13 mouse cellular contexts compared by ENCODE assay signal in the genomic region with DNA sequence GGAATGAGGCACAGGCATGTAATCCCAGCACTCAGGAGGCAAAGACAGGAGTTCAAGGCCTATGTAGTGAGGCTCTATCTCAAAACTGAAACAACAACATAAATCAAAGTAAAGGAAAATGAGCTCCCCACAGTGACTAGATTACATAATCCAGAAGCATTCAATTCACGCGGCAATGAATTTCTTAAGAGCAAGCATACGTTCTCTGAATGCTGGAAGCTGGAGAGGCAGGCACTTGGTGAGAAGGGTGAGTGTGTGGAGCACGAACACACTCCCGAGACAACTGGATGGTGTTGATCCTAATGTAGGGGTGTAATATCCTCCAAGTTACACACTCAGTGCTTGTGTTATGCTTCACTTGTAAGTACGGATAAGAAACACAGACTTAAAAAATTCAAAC.
"Had no signal": no experiment of that assay in that cellular context is flagged by ENCODE, and none has a peak within 500 bp of the region (broad histone marks: within the 10 kb centered on the region; RNA-seq: fewer than 3 reads in every experiment).

No protein-coding gene starts in this region.

- H3K9ac ChIP-seq: liver, embryonic 12.5 days; liver, embryonic 14.5 days; midbrain, embryonic 13.5 days; midbrain, embryonic 15.5 days; neural tube, embryonic 12.5 days; stomach, embryonic 15.5 days had no signal

- ATAC-seq: liver, embryonic 12.5 days; midbrain, embryonic 13.5 days; midbrain, embryonic 15.5 days had no signal

- DNase-seq: right cerebral cortex, postnatal 14 days; thymus, adult 2 months; thymus, postnatal 25 days; thymus, postnatal 4 days had no signal

- H3K9me3 ChIP-seq: liver, embryonic 12.5 days; megakaryocyte, embryonic 14.5 days; midbrain, embryonic 13.5 days; midbrain, embryonic 15.5 days; neural tube, embryonic 12.5 days; stomach, embryonic 15.5 days had no signal

- H3K4me1 ChIP-seq: liver, embryonic 12.5 days; megakaryocyte, embryonic 14.5 days; midbrain, embryonic 13.5 days; midbrain, embryonic 15.5 days; neural tube, embryonic 12.5 days; stomach, embryonic 15.5 days had no signal

- H3K36me3 ChIP-seq: liver, embryonic 12.5 days; midbrain, embryonic 13.5 days; midbrain, embryonic 15.5 days; neural tube, embryonic 12.5 days; stomach, embryonic 15.5 days had no signal

- H3K4me2 ChIP-seq: liver, embryonic 12.5 days; midbrain, embryonic 11.5 days; midbrain, embryonic 13.5 days; midbrain, embryonic 15.5 days; neural tube, embryonic 12.5 days; stomach, embryonic 15.5 days had no signal

- H3K27ac ChIP-seq: liver, embryonic 12.5 days; liver, embryonic 14.5 days; macrophage; midbrain, embryonic 13.5 days; midbrain, embryonic 15.5 days; neural tube, embryonic 12.5 days; stomach, embryonic 15.5 days had no signal

- H3K4me3 ChIP-seq: liver, embryonic 12.5 days; megakaryocyte, embryonic 14.5 days; midbrain, embryonic 13.5 days; midbrain, embryonic 15.5 days; neural tube, embryonic 12.5 days; stomach, embryonic 15.5 days had no signal

- H3K27me3 ChIP-seq: liver, embryonic 12.5 days; megakaryocyte, embryonic 14.5 days; midbrain, embryonic 13.5 days; midbrain, embryonic 15.5 days; neural tube, embryonic 12.5 days; stomach, embryonic 15.5 days had no signal
